Mouse (Mus musculus) right cerebral cortex, adult 2 months (tissue): ENCODE data around the gene Yy1.
A peak's percentile ranks its signal among the peaks of the same experiment; 100 is the strongest.
"Not testable (repeated sequence)": the region's sequence is repeated elsewhere in the genome, so short reads cannot be mapped to it uniquely, and the experiment has no call there.

Experiments
- DNase-seq, 2 experiments: peaks; one replicate each; pipeline ENCODE4 v3.0.0; 2021 to 2022; ENCODE audit warnings: low spot score in 2 of 2

Yy1 gene

GRCm38 (mm10) chr12:108826282-108826957, 33.6 kb downstream of the Yy1 start:
- DNase-seq, result no peak

GRCm38 (mm10) chr12:108826958-108827535, 34.3 kb downstream of the Yy1 start:
- no peak for DNase-seq

GRCm38 (mm10) chr12:108827641-108828040, 34.9 kb downstream of the Yy1 start:
- no peak for DNase-seq

GRCm38 (mm10) chr12:108829636-108830035, 36.9 kb downstream of the Yy1 start:
- no peak for DNase-seq

- no peak for DNase-seq
Observed at GRCm38 (mm10) chr12:108830358-108830757, 37.6 kb downstream of the Yy1 start.

GRCm38 (mm10) chr12:108831966-108832643, 39.3 kb downstream of the Yy1 start:
- DNase-seq, result no peak

- no peak for DNase-seq
Observed at GRCm38 (mm10) chr12:108832851-108833250, 40.1 kb downstream of the Yy1 start.

GRCm38 (mm10) chr12:108833408-108833807, 40.6 kb downstream of the Yy1 start:
- DNase-seq, result no peak

GRCm38 (mm10) chr12:108834337-108834736, 41.6 kb downstream of the Yy1 start:
- no peak for DNase-seq

- DNase-seq, result no peak
Observed at GRCm38 (mm10) chr12:108834786-108835185, 42.0 kb downstream of the Yy1 start.

GRCm38 (mm10) chr12:108835208-108835839, 42.6 kb downstream of the Yy1 start:
- DNase-seq, result no peak

- peak; percentile 95 to 96 for DNase-seq
Observed at GRCm38 (mm10) chr12:108835840-108836409, 43.2 kb downstream of the Yy1 start, which contains the start of the genes Slc25a29 and Slc25a47. Slc25a29 (minus strand) TSS chr12:108835883. Slc25a47 (plus strand) TSS chr12:108836046.

- no peak for DNase-seq
Observed at GRCm38 (mm10) chr12:108836722-108837121, 43.9 kb downstream of the Yy1 start.

- DNase-seq, result no peak
Observed at GRCm38 (mm10) chr12:108841181-108841580, 48.4 kb downstream of the Yy1 start.

- no peak for DNase-seq
Observed at GRCm38 (mm10) chr12:108842663-108843062, 49.9 kb downstream of the Yy1 start.

GRCm38 (mm10) chr12:108848033-108848432, 55.3 kb downstream of the Yy1 start:
- DNase-seq, result not testable (repeated sequence)

GRCm38 (mm10) chr12:108849488-108850022, 56.8 kb downstream of the Yy1 start:
- no peak for DNase-seq

GRCm38 (mm10) chr12:108850129-108850528, 57.4 kb downstream of the Yy1 start:
- DNase-seq, result no peak

- DNase-seq, result no peak
Observed at GRCm38 (mm10) chr12:108850886-108851285, 58.1 kb downstream of the Yy1 start.

- no peak for DNase-seq
Observed at GRCm38 (mm10) chr12:108852822-108853221, 60.0 kb downstream of the Yy1 start.

- DNase-seq, result no peak
Observed at GRCm38 (mm10) chr12:108855081-108855480, 62.3 kb downstream of the Yy1 start.

GRCm38 (mm10) chr12:108856186-108856585, 63.4 kb downstream of the Yy1 start:
- DNase-seq, result no peak
